Mouse (Mus musculus) forebrain, embryonic 16.5 days (tissue): ENCODE measurements around the gene Gdf1. TPM values are rescaled to one million over a fixed set of nuclear protein-coding genes. Genes with fewer than 3 reads are reported as not detected.
A peak's percentile ranks its signal among the peaks of the same experiment; 100 is the strongest.

ENCODE experiments used
- ATAC-seq: fragments of 200-750 bp; cut with Nextera tagmentation; 2 replicates; pipeline ENCODE4 v1.8.0; 2017; ENCODE audit warnings: mild to moderate bottlenecking, moderate library complexity
- H3K27ac ChIP-seq: fragments of 300-500 bp; sonication (generic); 2 replicates; pipeline ENCODE4 v1.5.1; 2014; ENCODE audit warnings: low read length, control low read depth
- H3K27me3 ChIP-seq: fragments of 300-500 bp; sonication (generic); replicated peaks from 2 replicates; pipeline ENCODE4 v1.6.1; 2014; ENCODE audit warnings: low read length; ENCODE audit not compliant: control insufficient read depth, insufficient read depth
- H3K36me3 ChIP-seq: fragments of 300-500 bp; sonication (generic); 2 replicates; pipeline ENCODE4 v1.6.1; 2014; ENCODE audit not compliant: control insufficient read depth, insufficient read depth
- H3K4me1 ChIP-seq: fragments of 300-500 bp; sonication (generic); replicated peaks from 2 replicates; pipeline ENCODE4 v1.6.1; 2014; ENCODE audit warnings: low read length; ENCODE audit not compliant: control insufficient read depth, insufficient read depth
- H3K4me2 ChIP-seq: fragments of 300-500 bp; sonication (generic); 2 replicates; pipeline ENCODE4 v1.6.1; 2014; ENCODE audit warnings: mild to moderate bottlenecking, low read length, control low read depth
- H3K4me3 ChIP-seq: fragments of 300-500 bp; sonication (generic); replicated peaks from 2 replicates; pipeline ENCODE4 v1.5.1; 2014; ENCODE audit warnings: mild to moderate bottlenecking, low read length, control low read depth
- H3K9ac ChIP-seq: fragments of 300-500 bp; sonication (generic); replicated peaks from 2 replicates; pipeline ENCODE4 v1.6.1; 2014; ENCODE audit warnings: low read depth, low read length, control low read depth
- H3K9me3 ChIP-seq: fragments of 300-500 bp; sonication (generic); 2 replicates; pipeline ENCODE4 v1.6.1; 2016; ENCODE audit warnings: low read length; ENCODE audit not compliant: control insufficient read depth
- WGBS: fragments of 180-500 bp; shearing (Covaris S2); extraction: QIAGEN DNeasy Blood & Tissue Kit; methylation state at CpG from one replicate; pipeline ENCODE4 v1.1.7; 2014; 5-methylcytosine and 5-hydroxymethylcytosine counted together
- polyA plus RNA-seq: library from polyadenylated mRNA; unstranded; fragments of >200 nt; fragmentation: Nextera tagmentation; extraction: Ambion mirVana; gene quantifications from 2 replicates; pipeline ENCODE4 v1.2.1, GENCODE M21; 2015

The Gdf1 gene
- polyA plus RNA-seq, 1 experiment from 2014 or later, result 5.8 TPM

DNA sequence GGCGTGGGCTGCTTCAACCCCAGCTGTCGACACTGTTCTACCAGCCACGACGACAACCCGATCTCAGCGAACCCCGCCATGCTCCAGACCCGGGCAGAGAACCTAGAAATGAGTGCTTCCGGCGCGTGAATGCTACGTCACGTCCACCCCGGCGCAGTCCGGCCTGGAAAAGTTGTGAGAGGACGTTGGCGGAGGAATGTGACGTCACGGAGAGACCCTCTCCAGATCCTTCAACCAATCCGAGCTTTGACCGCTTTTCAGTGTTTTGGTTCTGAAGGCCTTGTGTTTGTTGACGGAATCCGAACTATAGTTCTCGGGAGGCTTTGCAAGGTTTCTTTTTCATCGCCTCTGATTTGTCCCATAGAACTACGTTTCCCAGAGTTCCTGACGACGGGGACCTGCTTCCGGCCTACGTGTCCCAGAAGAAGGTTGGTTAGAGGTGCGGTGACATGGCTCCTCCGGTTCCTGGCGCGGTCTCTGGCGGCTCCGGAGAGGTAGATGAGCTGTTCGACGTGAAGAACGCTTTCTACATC is 27.2 kb upstream of the Gdf1 start, which contains the start of the genes Ddx49 and Cope:
Gene Ddx49 (minus strand): TSS at position 132 of the 533 bp plus-strand sequence.
Gene Cope (plus strand): TSS at position 161 of the 533 bp plus-strand sequence.
- Histone ChIP-seq H3K9me3 (no peaks in the 10 kb centered on the region), H3K27ac (peak within 1 kb of the TSS; percentile 80), H3K4me2 (peak within 1 kb of the TSS; percentile 92), H3K36me3 (peaks cover 7% of the 10 kb centered on the region), H3K9ac (peak within 1 kb of the TSS; percentile 63), H3K4me3 (peak within 1 kb of the TSS; percentile 93), H3K4me1 (peaks cover 23% of the 10 kb centered on the region), H3K27me3 (no peaks in the 10 kb centered on the region)
- peak; percentile 94 for ATAC-seq
- under 1% methylated on average over 40 of the region's 40 CpGs for WGBS

DNA sequence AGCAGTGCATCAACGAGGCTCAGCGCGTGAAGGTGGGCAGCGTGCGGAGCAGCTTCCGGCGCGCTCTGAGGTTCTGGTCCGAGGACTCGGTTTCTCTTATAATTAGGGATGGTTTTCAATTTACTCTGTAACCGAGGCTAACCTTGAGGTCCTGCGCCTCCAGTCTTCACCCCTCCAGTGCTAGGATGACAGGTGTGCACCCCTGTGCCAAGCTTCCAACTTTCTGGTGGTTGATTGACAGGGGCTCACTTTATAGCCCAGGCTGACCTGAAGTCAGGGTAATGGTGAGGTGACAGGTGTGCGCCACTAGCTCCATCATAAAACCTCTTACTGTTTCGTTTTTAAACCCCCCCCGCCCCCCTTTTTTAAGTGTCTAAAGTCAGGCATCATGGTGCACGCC is 26.7 kb upstream of the Gdf1 start:
- Histone ChIP-seq H3K4me1 (peaks cover 23% of the 10 kb centered on the region), H3K27me3 (no peaks in the 10 kb centered on the region), H3K4me2 (peak overlapping the region; percentile 92), H3K27ac (peak overlapping the region; percentile 80), H3K36me3 (peaks cover 7% of the 10 kb centered on the region), H3K9ac (peak overlapping the region; percentile 63), H3K9me3 (no peaks in the 10 kb centered on the region), H3K4me3 (peak overlapping the region; percentile 93)
- 4% methylated on average over 16 of the region's 16 CpGs for WGBS
- ATAC-seq, result peak; percentile 13; the same call in 1 of the 2 replicates

DNA sequence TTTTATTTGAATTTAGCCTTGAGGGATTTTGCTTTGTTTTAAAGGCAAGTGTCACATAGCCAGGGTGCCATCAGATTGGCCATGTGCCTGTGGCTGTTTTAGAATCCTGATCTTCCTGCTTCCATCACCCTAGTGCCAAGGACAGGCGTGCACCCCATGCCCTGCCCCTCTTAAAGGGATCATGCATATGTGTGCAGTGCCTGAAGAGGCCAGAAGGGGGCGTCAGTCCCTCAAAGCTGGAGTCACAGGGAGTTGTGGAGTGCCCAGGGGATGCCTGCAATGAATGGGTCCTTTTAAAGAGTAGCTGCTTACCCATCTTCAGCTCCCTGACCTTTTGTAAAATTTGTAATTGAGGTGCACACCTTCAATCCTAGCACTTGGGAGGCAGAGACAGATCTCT is 20.3 kb upstream of the Gdf1 start:
- ATAC-seq, result no peak
- H3K4me3 ChIP-seq, result no peak overlapping the region
- H3K27me3 ChIP-seq, result no peaks in the 10 kb centered on the region
- H3K27ac ChIP-seq, result no peak overlapping the region; the same call in 1 of the 2 replicates
- no peak overlapping the region for H3K9ac ChIP-seq
- no peaks in the 10 kb centered on the region for H3K9me3 ChIP-seq
- no peak overlapping the region for H3K4me2 ChIP-seq
- 0 out of 2 replicates have a peak, but pooled peaks cover 1% of the 10 kb centered on the region for H3K4me1 ChIP-seq
- 18% methylated on average over 2 of the region's 2 CpGs for WGBS
- peaks cover 29% of the 10 kb centered on the region for H3K36me3 ChIP-seq

DNA sequence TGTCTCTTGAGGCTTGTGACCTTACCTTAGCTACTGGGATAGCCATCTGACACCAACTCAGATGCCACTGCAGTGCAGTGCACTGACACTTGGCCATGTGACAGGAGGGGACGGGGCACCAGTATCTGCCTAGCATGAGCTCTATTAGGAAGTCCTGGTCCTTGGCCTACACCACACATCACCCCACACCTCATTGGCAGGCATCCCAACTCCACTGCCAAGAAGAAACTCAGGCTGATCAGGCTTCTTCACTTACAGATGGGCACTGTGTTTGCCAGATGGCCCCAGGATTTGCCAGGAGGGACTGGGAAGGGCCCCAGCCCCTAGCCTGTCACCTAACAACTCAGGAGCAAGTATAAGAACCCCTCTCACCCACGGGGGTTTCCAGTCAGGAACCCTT is 16.2 kb upstream of the Gdf1 start:
- Histone ChIP-seq H3K27me3 (no peaks in the 10 kb centered on the region), H3K27ac (no peak overlapping the region), H3K4me3 (no peak overlapping the region), H3K36me3 (peaks cover 19% of the 10 kb centered on the region), H3K4me2 (no peak overlapping the region), H3K4me1 (peaks cover 30% of the 10 kb centered on the region), H3K9ac (no peak overlapping the region), H3K9me3 (no peaks in the 10 kb centered on the region)
- WGBS, result 66% methylated on average over 2 of the region's 2 CpGs
- ATAC-seq, result no peak

DNA sequence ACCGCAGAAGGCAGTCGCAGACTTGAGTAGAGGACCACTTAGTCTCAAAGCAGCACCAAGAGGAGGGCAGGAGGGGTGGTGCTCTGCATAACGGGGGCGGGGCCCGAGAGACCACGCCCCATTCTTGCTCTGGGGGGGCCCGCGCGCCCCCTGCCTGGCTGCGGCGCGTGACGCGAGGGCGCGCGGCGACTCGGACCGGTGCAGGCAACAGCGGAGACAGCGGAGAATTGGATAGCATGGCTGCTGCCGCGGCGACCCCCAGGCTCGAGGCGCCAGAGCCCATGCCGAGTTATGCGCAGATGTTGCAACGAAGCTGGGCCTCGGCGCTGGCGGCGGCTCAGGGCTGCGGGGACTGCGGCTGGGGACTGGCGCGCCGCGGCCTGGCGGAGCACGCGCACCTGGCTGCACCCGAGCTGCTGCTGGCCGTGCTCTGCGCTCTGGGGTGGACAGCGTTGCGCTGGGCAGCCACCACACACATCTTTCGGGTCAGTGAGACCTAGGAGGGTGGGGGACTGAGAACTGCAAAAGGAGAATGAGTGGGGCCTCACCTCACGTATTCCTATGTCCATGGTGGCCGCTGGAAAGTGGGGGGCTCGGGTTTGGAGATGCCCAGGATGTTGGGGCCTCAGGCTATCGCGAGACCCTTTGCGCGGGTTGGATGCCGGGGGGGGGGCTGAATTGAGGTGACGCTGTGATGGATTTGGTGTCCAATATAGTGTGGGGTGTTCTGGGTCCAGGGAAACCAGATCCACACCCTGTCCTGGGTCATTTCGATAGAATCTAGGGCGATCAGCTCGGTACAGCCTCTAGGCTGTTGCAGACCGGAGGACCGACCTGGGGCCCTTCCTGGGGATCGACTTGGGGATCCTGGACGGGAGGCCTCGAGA is 13.8 kb upstream of the Gdf1 start, which contains the start of gene Cers1:
Gene Cers1 (plus strand): TSS at position 152 of the 887 bp plus-strand sequence.
- peaks cover 13% of the 10 kb centered on the region for H3K36me3 ChIP-seq
- H3K4me1 ChIP-seq, result peaks cover 30% of the 10 kb centered on the region
- peak within 1 kb of the TSS; percentile 88 for H3K4me2 ChIP-seq
- H3K9me3 ChIP-seq, result no peaks in the 10 kb centered on the region
- peak; percentile 46 for ATAC-seq
- 1% methylated on average over 66 of the region's 66 CpGs for WGBS
- H3K27ac ChIP-seq, result peak within 1 kb of the TSS; percentile 95
- no peaks in the 10 kb centered on the region for H3K27me3 ChIP-seq
- H3K4me3 ChIP-seq, result peak within 1 kb of the TSS; percentile 74
- H3K9ac ChIP-seq, result peak within 1 kb of the TSS; percentile 80

DNA sequence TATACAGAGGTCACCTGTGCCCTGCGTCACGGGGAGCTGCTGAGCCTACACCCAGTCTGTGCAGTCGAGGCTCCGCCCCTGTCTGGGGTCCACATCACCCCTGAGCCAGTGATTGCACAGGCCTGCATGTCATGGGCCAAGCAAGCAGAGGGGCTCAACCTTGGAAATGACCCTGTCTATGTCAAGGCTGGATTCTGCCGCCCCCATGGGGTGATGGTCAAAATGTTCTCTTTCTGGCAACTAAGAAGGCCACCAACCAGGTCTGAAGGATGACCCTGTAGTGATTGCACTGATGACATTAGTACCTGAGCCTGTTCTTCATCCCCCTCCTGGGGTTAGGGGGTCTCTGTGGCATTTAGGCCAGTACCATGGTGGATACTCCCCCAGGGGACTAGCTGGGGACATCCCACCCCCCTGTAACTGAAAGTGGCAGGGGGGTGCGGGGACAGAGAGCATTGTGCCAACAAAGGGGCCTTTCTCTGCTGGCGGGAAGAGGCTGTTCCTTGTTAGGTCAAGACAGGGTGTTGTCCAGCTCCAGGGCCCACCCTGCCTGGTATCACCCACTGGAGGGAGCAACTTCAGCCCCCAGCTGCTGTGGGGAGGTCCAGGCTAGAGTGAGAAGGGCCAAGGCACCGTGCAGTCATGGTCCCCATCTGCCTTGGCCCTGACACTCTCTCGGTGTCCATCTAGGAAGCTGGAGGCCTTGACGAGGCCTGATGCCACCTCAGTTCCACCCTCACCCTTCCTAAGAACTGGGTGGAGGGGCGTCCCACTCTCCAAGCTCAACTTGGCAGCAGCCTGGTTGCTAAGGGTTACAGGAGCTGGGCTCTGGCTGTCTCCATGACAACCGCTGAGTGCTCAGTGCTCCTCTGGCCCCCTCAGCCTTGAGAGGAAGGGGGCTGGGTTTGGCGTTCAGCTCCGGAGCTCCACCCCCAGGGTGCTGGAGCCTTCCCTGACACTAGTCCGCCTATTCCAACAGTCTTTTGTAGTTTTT is 12.8 kb upstream of the Gdf1 start:
- Histone ChIP-seq H3K4me1 (peaks cover 30% of the 10 kb centered on the region), H3K36me3 (peaks cover 12% of the 10 kb centered on the region), H3K9ac (peak overlapping the region; percentile 80), H3K27ac (peak overlapping the region; percentile 95), H3K4me2 (peak overlapping the region; percentile 88), H3K9me3 (no peaks in the 10 kb centered on the region), H3K27me3 (no peaks in the 10 kb centered on the region), H3K4me3 (peak overlapping the region; percentile 74)
- ATAC-seq, result peak; percentile 93
- WGBS, result 3% methylated on average over 15 of the region's 15 CpGs

DNA sequence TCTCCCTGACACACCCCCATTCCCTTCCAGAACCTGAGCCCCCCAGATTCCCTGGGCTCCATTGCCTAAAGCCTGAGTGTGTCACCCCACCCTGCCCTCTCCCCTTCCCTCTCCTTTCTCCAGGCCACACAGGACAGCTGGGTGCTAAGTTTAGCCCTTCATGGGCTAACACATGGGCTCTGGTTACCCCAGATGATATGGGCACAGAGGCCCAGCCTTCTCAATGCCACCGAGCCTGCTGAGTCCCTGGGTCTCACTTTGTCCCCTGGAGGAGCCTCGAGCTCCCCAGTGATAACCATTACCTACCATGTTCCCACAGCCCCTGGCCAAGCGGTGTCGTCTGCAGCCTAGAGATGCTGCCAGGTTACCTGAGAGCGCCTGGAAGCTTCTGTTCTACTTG is 11.7 kb upstream of the Gdf1 start:
- Histone ChIP-seq H3K36me3 (peaks cover 9% of the 10 kb centered on the region), H3K27me3 (no peaks in the 10 kb centered on the region), H3K9ac (0 out of 2 replicates have a peak overlapping the region, but pooled peaks have one; percentile 1), H3K4me2 (peak overlapping the region; percentile 88), H3K4me3 (no peak overlapping the region), H3K9me3 (no peaks in the 10 kb centered on the region), H3K27ac (peak overlapping the region; percentile 95), H3K4me1 (peaks cover 30% of the 10 kb centered on the region)
- no peak for ATAC-seq
- 80% methylated on average over 5 of the region's 5 CpGs for WGBS

DNA sequence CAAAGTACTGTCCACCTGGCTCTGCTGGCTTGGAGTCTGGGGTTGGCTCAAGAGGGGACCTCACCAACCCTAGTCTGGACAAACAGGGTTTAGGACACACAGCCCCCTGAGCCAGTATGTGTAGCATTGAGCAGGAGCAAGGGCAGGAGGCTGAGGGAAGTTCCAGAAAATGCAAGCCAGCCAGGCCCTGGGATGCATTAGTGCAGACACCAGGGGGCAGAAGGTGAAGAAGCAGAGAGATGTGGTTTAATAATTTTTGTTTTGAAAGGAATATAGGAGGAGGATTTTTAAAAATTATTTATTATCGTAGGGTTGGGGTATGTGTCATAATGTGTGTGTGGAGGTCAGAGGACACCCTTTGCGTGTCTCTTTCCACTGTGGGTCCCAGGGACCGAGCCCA is 5.9 kb upstream of the Gdf1 start:
- Histone ChIP-seq H3K9me3 (no peaks in the 10 kb centered on the region), H3K27me3 (no peaks in the 10 kb centered on the region), H3K36me3 (peaks cover 21% of the 10 kb centered on the region), H3K4me3 (no peak overlapping the region), H3K4me2 (no peak overlapping the region), H3K27ac (no peak overlapping the region), H3K4me1 (no peaks in the 10 kb centered on the region), H3K9ac (no peak overlapping the region)
- no peak for ATAC-seq
- WGBS, result 94% methylated on average over 3 of the region's 3 CpGs
